Mouse (Mus musculus): ENCODE data around the gene Hecw1.

- no peak for TF ChIP-seq POLR2A (IDR thresholded peaks at IDR 0.05; ENCODE audit: borderline replicate concordance, extremely low read depth, insufficient read depth, insufficient read length, poor library complexity, severe bottlenecking)
- no peak for TF ChIP-seq CTCF (IDR thresholded peaks at IDR 0.05; ENCODE audit: borderline replicate concordance, extremely low read depth, insufficient read depth, insufficient read length)
Measured at GRCm38 (mm10) chr13:14506765-14507164, 16.3 kb downstream of the Hecw1 start.

Data from brain, embryonic 14.5 days (tissue).